Mouse (Mus musculus) heart, embryonic 14.5 days (tissue): ENCODE results near the gene Tjp3. TPM values are rescaled to one million over a fixed set of nuclear protein-coding genes. Genes with fewer than 3 reads are reported as not detected.

Experiments used
- ATAC-seq: fragments of 200-750 bp; cut with Nextera tagmentation; 2 replicates; pipeline ENCODE4 v1.8.0; 2017; ENCODE audit warnings: low read depth, moderate TSS enrichment; ENCODE audit not compliant: insufficient number of reproducible peaks, insufficient read depth, low FRiP score
- H3K27ac ChIP-seq, 2 experiments: fragments of 200-500 bp in 1 of 2; fragments of 300-500 bp in 1 of 2; sonication (generic) in 1 of 2; replicated peaks in 1 of 2; 2 replicates each; pipeline ENCODE4 v1.5.1; 2012 to 2014; ENCODE audit warnings: low read depth in 2 of 2, low read length in 2 of 2, control low read depth in 1 of 2, mild to moderate bottlenecking in 1 of 2, mixed read lengths in 1 of 2; ENCODE audit not compliant: control insufficient read depth in 1 of 2, insufficient read depth in 1 of 2
- H3K27me3 ChIP-seq: fragments of 300-500 bp; sonication (generic); 2 replicates; pipeline ENCODE4 v1.6.1; 2014; ENCODE audit warnings: mild to moderate bottlenecking, low read length, control low read depth; ENCODE audit not compliant: control insufficient read depth, insufficient read depth
- H3K36me3 ChIP-seq: fragments of 300-500 bp; sonication (generic); 2 replicates; pipeline ENCODE4 v1.6.1; 2014; ENCODE audit warnings: mild to moderate bottlenecking, control low read depth, low read length, mixed read lengths; ENCODE audit not compliant: control insufficient read depth, insufficient read depth
- H3K4me1 ChIP-seq, 2 experiments: fragments of 200-500 bp in 1 of 2; fragments of 300-500 bp in 1 of 2; sonication (generic) in 1 of 2; 2 replicates each; pipeline ENCODE4 v1.6.1; 2012 to 2014; ENCODE audit warnings: low read length in 2 of 2, control low read depth in 1 of 2, mixed read lengths in 1 of 2; ENCODE audit not compliant: control insufficient read depth in 2 of 2, insufficient read depth in 2 of 2
- H3K4me2 ChIP-seq: fragments of 300-500 bp; sonication (generic); 2 replicates; pipeline ENCODE4 v1.6.1; 2014; ENCODE audit warnings: mild to moderate bottlenecking, low read length
- H3K4me3 ChIP-seq, 2 experiments: fragments of 200-500 bp in 1 of 2; fragments of 300-500 bp in 1 of 2; sonication (generic) in 1 of 2; 2 replicates each; pipeline ENCODE4 v1.5.1; 2012 to 2014; ENCODE audit warnings: low read length in 2 of 2, mild to moderate bottlenecking in 2 of 2, control low read depth in 1 of 2, low read depth in 1 of 2, moderate library complexity in 1 of 2; ENCODE audit not compliant: control insufficient read depth in 1 of 2, insufficient read depth in 1 of 2
- H3K9ac ChIP-seq: fragments of 300-500 bp; sonication (generic); 2 replicates; pipeline ENCODE4 v1.6.1; 2014; ENCODE audit warnings: mild to moderate bottlenecking, low read length
- H3K9me3 ChIP-seq: fragments of 300-500 bp; sonication (generic); 2 replicates; pipeline ENCODE4 v1.6.1; 2016; ENCODE audit warnings: low read length, control low read depth; ENCODE audit not compliant: control insufficient read depth
- WGBS: fragments of 180-500 bp; shearing (Covaris S2); extraction: QIAGEN DNeasy Blood & Tissue Kit; methylation state at CpG from one replicate; pipeline ENCODE4 v1.1.7; 2014; 5-methylcytosine and 5-hydroxymethylcytosine counted together
- polyA plus RNA-seq: library from polyadenylated mRNA; unstranded; fragments of >200 nt; fragmentation: Nextera tagmentation; extraction: Ambion mirVana; gene quantifications from 2 replicates; pipeline ENCODE4 v1.2.1, GENCODE M21; 2014

The Tjp3 gene
- polyA plus RNA-seq, 1 experiment from 2014 or later = 2.2 TPM

- Histone ChIP-seq H3K4me3 (peak overlapping the region; percentile 4 to 7; a peak in 3 of 4 replicates), H3K4me2 (peak overlapping the region; percentile 52), H3K27ac (peak overlapping the region; percentile 93 to 96), H3K9me3 (no peaks in the 10 kb centered on the region), H3K4me1 (peaks cover 37 to 40% of the 10 kb centered on the region in 2 experiments), H3K36me3 (peaks cover 33% of the 10 kb centered on the region), H3K27me3 (no peaks in the 10 kb centered on the region), H3K9ac (peak overlapping the region; percentile 58)
- WGBS = 40% methylated on average over 10 of the region's 10 CpGs
- ATAC-seq = peak; percentile 69
Observed at GRCm38 (mm10) chr10:81329194-81329975, 38.0 kb upstream of the Tjp3 start.

DNA sequence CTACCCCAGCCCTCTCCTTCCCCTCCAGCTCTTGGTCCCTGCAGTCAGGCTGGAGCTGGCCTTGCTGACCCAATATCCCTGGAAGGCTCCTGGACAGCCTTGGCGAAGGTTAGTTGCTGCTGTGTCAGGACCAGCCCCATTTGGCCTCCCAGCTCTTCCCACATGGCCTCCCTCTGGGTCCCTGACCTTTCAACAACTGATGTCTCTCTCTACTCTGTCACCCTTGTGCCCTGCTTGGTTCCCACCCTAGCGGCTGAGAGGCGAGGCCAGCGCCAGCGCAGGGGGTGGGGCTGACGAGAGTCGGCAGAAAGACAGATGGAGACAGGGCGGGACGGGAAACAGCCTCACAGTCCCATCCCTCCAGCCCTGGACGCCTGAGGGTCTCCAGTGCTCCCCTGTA, 37.0 kb upstream of the Tjp3 start, which contains the start of gene Tbxa2r:
Tbxa2r (plus strand) TSS at position 346 of the 400 bp plus-strand sequence.
- WGBS = 1% methylated on average over 10 of the region's 10 CpGs
- Histone ChIP-seq H3K4me3 (peak within 1 kb of the TSS; percentile 4 to 7; a peak in 3 of 4 replicates), H3K9ac (peak within 1 kb of the TSS; percentile 58), H3K27ac (peak within 1 kb of the TSS; percentile 93 to 96), H3K36me3 (peaks cover 41% of the 10 kb centered on the region), H3K4me1 (peaks cover 37 to 40% of the 10 kb centered on the region in 2 experiments), H3K27me3 (no peaks in the 10 kb centered on the region), H3K9me3 (no peaks in the 10 kb centered on the region), H3K4me2 (peak within 1 kb of the TSS; percentile 52)
- ATAC-seq = peak; percentile 32

DNA sequence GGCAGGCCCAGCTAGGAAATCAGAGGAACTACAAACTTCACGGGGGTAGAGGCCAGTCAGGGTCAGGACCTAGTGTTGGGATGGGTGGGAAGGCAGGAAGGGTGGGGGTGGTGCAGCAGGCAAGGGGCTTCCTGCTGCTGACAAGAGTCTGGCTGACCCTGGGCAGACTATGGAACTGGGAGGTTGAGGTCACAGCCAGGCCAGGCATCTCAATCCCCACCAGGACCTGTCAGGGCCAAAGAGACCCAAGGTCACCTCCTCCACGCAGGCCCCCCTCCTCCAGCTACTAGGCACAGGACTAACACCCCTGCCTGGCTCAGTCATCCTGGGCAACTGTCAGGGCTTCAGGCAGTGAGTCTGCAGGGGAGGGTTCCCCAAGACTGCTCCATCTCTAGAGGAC, 36.6 kb upstream of the Tjp3 start:
- WGBS = 11% methylated on average over 2 of the region's 2 CpGs
- peak overlapping the region; percentile 52 for H3K4me2 ChIP-seq
- peak overlapping the region; percentile 58 for H3K9ac ChIP-seq
- ATAC-seq = no peak
- peak overlapping the region; percentile 93 to 96 for H3K27ac ChIP-seq
- H3K4me3 ChIP-seq = no peak overlapping the region
- peaks cover 44% of the 10 kb centered on the region for H3K36me3 ChIP-seq
- no peaks in the 10 kb centered on the region for H3K27me3 ChIP-seq
- peaks cover 37 to 40% of the 10 kb centered on the region in 2 experiments for H3K4me1 ChIP-seq
- no peaks in the 10 kb centered on the region for H3K9me3 ChIP-seq

DNA sequence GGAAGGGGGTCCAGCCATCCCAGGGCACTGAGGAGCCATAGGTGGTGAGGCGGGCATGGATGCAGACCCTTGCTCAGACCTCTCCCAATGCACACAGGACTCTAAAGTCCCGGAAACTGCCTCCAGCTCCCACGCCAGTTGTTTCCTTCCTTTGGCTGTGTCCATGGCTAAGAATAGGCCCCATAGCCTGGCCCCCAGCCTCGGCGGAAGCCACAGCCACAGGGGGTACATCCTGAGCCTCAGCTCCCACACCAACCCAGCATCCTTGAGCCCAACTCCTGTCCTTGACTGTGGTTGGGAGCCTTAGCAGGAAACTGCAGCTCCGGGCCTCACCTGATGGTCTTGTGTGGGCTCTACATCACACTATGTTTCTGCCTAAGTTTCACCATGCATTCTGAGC, 35.5 kb upstream of the Tjp3 start:
- Histone ChIP-seq H3K4me2 (no peak overlapping the region; the same call in 1 of the 2 replicates), H3K27me3 (no peaks in the 10 kb centered on the region), H3K36me3 (peaks cover 52% of the 10 kb centered on the region), H3K9ac (no peak overlapping the region), H3K9me3 (no peaks in the 10 kb centered on the region), H3K4me3 (no peak overlapping the region), H3K4me1 (peaks cover 33 to 40% of the 10 kb centered on the region in 2 experiments), H3K27ac (peak overlapping the region; percentile 42 to 45)
- ATAC-seq = no peak
- WGBS = 51% methylated on average over 6 of the region's 6 CpGs

GRCm38 (mm10) chr10:81325781-81326180, 34.4 kb upstream of the Tjp3 start:
- H3K27ac ChIP-seq = no peak overlapping the region
- no peak overlapping the region for H3K4me2 ChIP-seq
- H3K4me3 ChIP-seq = no peak overlapping the region
- peaks cover 28 to 36% of the 10 kb centered on the region in 2 experiments for H3K4me1 ChIP-seq
- no peak overlapping the region for H3K9ac ChIP-seq
- no peaks in the 10 kb centered on the region for H3K27me3 ChIP-seq
- no peak for ATAC-seq
- 90% methylated on average over 18 of the region's 18 CpGs for WGBS
- H3K36me3 ChIP-seq = peaks cover 52% of the 10 kb centered on the region
- no peaks in the 10 kb centered on the region for H3K9me3 ChIP-seq

GRCm38 (mm10) chr10:81325176-81325575, 33.8 kb upstream of the Tjp3 start:
- Histone ChIP-seq H3K4me3 (no peak overlapping the region), H3K9ac (no peak overlapping the region), H3K9me3 (no peaks in the 10 kb centered on the region), H3K4me2 (no peak overlapping the region), H3K36me3 (peaks cover 52% of the 10 kb centered on the region), H3K27me3 (no peaks in the 10 kb centered on the region), H3K27ac (no peak overlapping the region), H3K4me1 (peaks cover 24 to 32% of the 10 kb centered on the region in 2 experiments)
- ATAC-seq = no peak
- WGBS = 93% methylated on average over 21 of the region's 21 CpGs

DNA sequence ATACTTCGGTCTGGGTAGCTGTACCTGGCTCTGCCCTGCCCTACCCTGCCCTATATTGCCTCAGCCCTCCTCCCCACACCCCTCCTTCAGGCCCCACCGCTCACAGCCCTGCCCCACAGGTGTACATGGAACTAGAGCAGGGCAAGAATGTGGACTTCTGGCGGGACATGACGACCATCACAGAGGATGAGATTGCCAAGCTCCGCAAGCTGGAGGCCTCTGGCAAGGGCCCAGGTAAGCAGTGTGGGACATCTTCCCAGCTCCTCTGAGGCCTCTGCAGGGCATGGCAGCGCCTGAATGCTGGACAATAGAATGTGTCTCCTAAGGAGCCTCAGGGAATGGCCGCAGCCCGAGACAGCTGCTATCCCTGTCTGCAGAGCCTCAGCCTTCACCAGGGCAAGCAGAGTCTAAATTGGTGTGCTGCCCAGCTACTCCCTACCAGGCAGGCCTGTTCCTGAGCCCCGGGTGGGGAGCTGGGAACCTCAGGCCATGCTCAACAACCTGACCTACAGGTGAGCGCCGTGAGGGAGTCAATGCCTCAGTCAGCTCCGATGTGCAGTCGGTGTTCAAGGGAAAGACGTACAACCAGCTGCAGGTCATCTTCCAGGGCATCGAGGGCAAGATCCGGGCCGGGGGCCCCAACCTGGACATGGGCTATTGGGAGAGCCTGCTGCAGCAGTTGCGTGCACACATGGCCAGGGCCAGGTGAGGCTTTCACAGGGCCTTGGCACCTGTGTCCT, 32.6 kb upstream of the Tjp3 start:
- peaks cover 52% of the 10 kb centered on the region for H3K36me3 ChIP-seq
- no peak for ATAC-seq
- WGBS = 92% methylated on average over 18 of the region's 18 CpGs
- H3K27ac ChIP-seq = no peak overlapping the region
- no peak overlapping the region for H3K9ac ChIP-seq
- no peaks in the 10 kb centered on the region for H3K9me3 ChIP-seq
- H3K4me3 ChIP-seq = no peak overlapping the region
- H3K4me2 ChIP-seq = no peak overlapping the region
- peaks cover 22 to 30% of the 10 kb centered on the region in 2 experiments for H3K4me1 ChIP-seq
- H3K27me3 ChIP-seq = no peaks in the 10 kb centered on the region
